Mouse (Mus musculus): ENCODE results near the gene Azin2. TPM values are rescaled to one million over a fixed set of nuclear protein-coding genes. Genes with fewer than 3 reads are reported as not detected.

Azin2 gene
- polyA plus RNA-seq, 1 experiment, result 12.5 TPM

DNA sequence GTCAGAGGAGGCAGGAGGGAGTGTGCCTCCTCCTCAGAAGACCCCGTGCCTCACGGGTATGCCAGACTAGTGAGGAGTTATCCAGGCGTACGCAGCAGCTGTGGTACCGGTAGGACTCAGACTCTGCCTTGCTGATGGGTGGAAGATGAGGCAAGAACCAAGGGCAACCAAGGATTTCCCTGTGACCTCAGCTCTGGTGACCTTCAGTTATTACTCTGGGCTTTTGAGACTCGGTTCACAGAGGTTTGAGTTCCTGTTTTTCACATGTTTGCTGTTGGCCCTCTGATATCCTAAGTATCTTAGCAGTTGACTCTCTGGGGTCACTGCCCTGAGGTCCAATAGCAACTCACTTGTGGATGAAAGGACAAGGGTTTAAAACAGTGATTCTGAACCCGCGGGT, 41.5 kb upstream of the Azin2 start:
- TF ChIP-seq MYOD1 (IDR thresholded peaks at IDR 0.05; ENCODE audit: control insufficient read depth, insufficient read length, low read depth), result no peak
- TF ChIP-seq CEBPB (IDR thresholded peaks at IDR 0.05; ENCODE audit: low read depth), result no peak
- TF ChIP-seq MYOG (IDR thresholded peaks at IDR 0.05; ENCODE audit: control insufficient read depth, extremely low read depth, insufficient read length), result no peak
- no peak for TF ChIP-seq CTCF (IDR thresholded peaks at IDR 0.05; ENCODE audit: control insufficient read depth, insufficient read depth, insufficient read length)
- TF ChIP-seq FOSL1 (IDR thresholded peaks at IDR 0.05; ENCODE audit: insufficient read depth, low read length, poor library complexity, severe bottlenecking), result no peak
- TF ChIP-seq MAX (IDR thresholded peaks at IDR 0.05), result no peak
- TF ChIP-seq USF1 (IDR thresholded peaks at IDR 0.05; ENCODE audit: low read depth), result no peak

GRCm38 (mm10) chr4:129000786-129001185, 38.5 kb upstream of the Azin2 start:
- Histone ChIP-seq H3K27me3 (ENCODE audit: control insufficient read depth, insufficient read depth, insufficient read length) (no peaks in the 10 kb centered on the region), H3K4me3 (ENCODE audit: insufficient read depth, poor library complexity, severe bottlenecking) (no peak overlapping the region), H3K36me3 (ENCODE audit: control insufficient read depth, insufficient read depth) (peaks cover 90% of the 10 kb centered on the region), H3K79me2 (ENCODE audit: control insufficient read depth, insufficient read depth) (peaks cover 67% of the 10 kb centered on the region), H3ac (ENCODE audit: control insufficient read depth, insufficient read length, low read depth) (no peak overlapping the region), H3K79me3 (ENCODE audit: low read depth) (peaks cover 47% of the 10 kb centered on the region)
- TF ChIP-seq MYOD1 (IDR thresholded peaks at IDR 0.05; ENCODE audit: control insufficient read depth, insufficient read length, low read depth), result no peak

More for the DNA sequence above, 41.5 kb upstream of the Azin2 start:
- Histone ChIP-seq H3K4me3 (ENCODE audit: insufficient read depth, poor library complexity, severe bottlenecking) (no peak overlapping the region), H3K79me3 (ENCODE audit: low read depth) (peaks cover 20% of the 10 kb centered on the region), H3K27me3 (ENCODE audit: control insufficient read depth, insufficient read depth, insufficient read length) (no peaks in the 10 kb centered on the region), H3ac (ENCODE audit: control insufficient read depth, insufficient read length, low read depth) (no peak overlapping the region), H3K79me2 (ENCODE audit: control insufficient read depth, insufficient read depth) (peaks cover 51% of the 10 kb centered on the region), H3K36me3 (ENCODE audit: control insufficient read depth, insufficient read depth) (peaks cover 93% of the 10 kb centered on the region)

DNA sequence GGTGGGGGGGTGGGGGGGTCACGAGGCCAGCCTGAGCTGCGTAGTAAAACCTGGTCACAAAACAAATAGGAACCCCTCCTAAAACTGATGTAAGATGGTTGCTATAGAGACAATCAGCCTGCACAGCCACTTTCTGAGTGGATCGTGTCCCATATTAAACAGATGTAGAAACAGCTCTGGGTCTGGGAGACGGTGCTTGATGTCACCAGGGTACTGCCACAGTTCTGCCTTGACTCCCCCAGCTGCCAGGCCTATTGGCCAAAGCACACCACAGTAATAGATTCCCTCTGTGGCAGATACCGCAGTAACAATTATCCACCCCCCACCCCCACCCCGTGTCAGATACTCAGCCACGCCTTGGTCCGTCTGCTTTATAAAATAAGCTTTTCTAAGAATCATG, 36.2 kb upstream of the Azin2 start:
- Histone ChIP-seq H3ac (ENCODE audit: control insufficient read depth, insufficient read length, low read depth) (no peak overlapping the region), H3K27me3 (ENCODE audit: control insufficient read depth, insufficient read depth, insufficient read length) (no peaks in the 10 kb centered on the region), H3K36me3 (ENCODE audit: control insufficient read depth, insufficient read depth) (peaks cover 85% of the 10 kb centered on the region), H3K4me3 (ENCODE audit: insufficient read depth, poor library complexity, severe bottlenecking) (no peak overlapping the region), H3K79me3 (ENCODE audit: low read depth) (peaks cover 66% of the 10 kb centered on the region), H3K79me2 (ENCODE audit: control insufficient read depth, insufficient read depth) (peaks cover 86% of the 10 kb centered on the region)
- TF ChIP-seq FOSL1 (IDR thresholded peaks at IDR 0.05; ENCODE audit: insufficient read depth, low read length, poor library complexity, severe bottlenecking), result no peak

GRCm38 (mm10) chr4:128997258-128997657, 35.0 kb upstream of the Azin2 start:
- Histone ChIP-seq H3ac (ENCODE audit: control insufficient read depth, insufficient read length, low read depth) (no peak overlapping the region), H3K36me3 (ENCODE audit: control insufficient read depth, insufficient read depth) (peaks cover 74% of the 10 kb centered on the region), H3K4me3 (ENCODE audit: insufficient read depth, poor library complexity, severe bottlenecking) (no peak overlapping the region), H3K79me2 (ENCODE audit: control insufficient read depth, insufficient read depth) (peaks cover 89% of the 10 kb centered on the region), H3K79me3 (ENCODE audit: low read depth) (peaks cover 68% of the 10 kb centered on the region), H3K27me3 (ENCODE audit: control insufficient read depth, insufficient read depth, insufficient read length) (no peaks in the 10 kb centered on the region)
- no peak for TF ChIP-seq MYOD1 (IDR thresholded peaks at IDR 0.05; ENCODE audit: control insufficient read depth, insufficient read length, low read depth)
- TF ChIP-seq MAX (IDR thresholded peaks at IDR 0.05), result no peak
- no peak for TF ChIP-seq FOSL1 (IDR thresholded peaks at IDR 0.05; ENCODE audit: insufficient read depth, low read length, poor library complexity, severe bottlenecking)
- TF ChIP-seq CTCF (IDR thresholded peaks at IDR 0.05; ENCODE audit: control insufficient read depth, insufficient read depth, insufficient read length), result no peak
- no peak for TF ChIP-seq MYOG (IDR thresholded peaks at IDR 0.05; ENCODE audit: control insufficient read depth, extremely low read depth, insufficient read length)
- TF ChIP-seq USF1 (IDR thresholded peaks at IDR 0.05; ENCODE audit: low read depth), result no peak
- TF ChIP-seq CEBPB (IDR thresholded peaks at IDR 0.05; ENCODE audit: low read depth), result no peak

GRCm38 (mm10) chr4:128995238-128995637, 33.0 kb upstream of the Azin2 start:
- Histone ChIP-seq H3K27me3 (ENCODE audit: control insufficient read depth, insufficient read depth, insufficient read length) (no peaks in the 10 kb centered on the region), H3K4me3 (ENCODE audit: insufficient read depth, poor library complexity, severe bottlenecking) (no peak overlapping the region), H3ac (ENCODE audit: control insufficient read depth, insufficient read length, low read depth) (no peak overlapping the region), H3K79me3 (ENCODE audit: low read depth) (peaks cover 63% of the 10 kb centered on the region), H3K36me3 (ENCODE audit: control insufficient read depth, insufficient read depth) (peaks cover 54% of the 10 kb centered on the region), H3K79me2 (ENCODE audit: control insufficient read depth, insufficient read depth) (peaks cover 72% of the 10 kb centered on the region)
- no peak for TF ChIP-seq FOSL1 (IDR thresholded peaks at IDR 0.05; ENCODE audit: insufficient read depth, low read length, poor library complexity, severe bottlenecking)

- TF ChIP-seq MYOG (IDR thresholded peaks at IDR 0.05; ENCODE audit: control insufficient read depth, extremely low read depth, insufficient read length) (no peak), MAX (IDR thresholded peaks at IDR 0.05) (no peak), CEBPB (IDR thresholded peaks at IDR 0.05; ENCODE audit: low read depth) (no peak), FOSL1 (IDR thresholded peaks at IDR 0.05; ENCODE audit: insufficient read depth, low read length, poor library complexity, severe bottlenecking) (no peak), USF1 (IDR thresholded peaks at IDR 0.05; ENCODE audit: low read depth) (no peak), MYOD1 (IDR thresholded peaks at IDR 0.05; ENCODE audit: control insufficient read depth, insufficient read length, low read depth) (no peak), CTCF (IDR thresholded peaks at IDR 0.05; ENCODE audit: control insufficient read depth, insufficient read depth, insufficient read length) (no peak)
- no peaks in the 10 kb centered on the region for H3K27me3 ChIP-seq (ENCODE audit: control insufficient read depth, insufficient read depth, insufficient read length)
Observed at GRCm38 (mm10) chr4:128993675-128994074, 31.4 kb upstream of the Azin2 start.

More at GRCm38 (mm10) chr4:128993675-128994074, 31.4 kb upstream of the Azin2 start:
- Histone ChIP-seq H3ac (ENCODE audit: control insufficient read depth, insufficient read length, low read depth) (peak overlapping the region; percentile 93), H3K79me3 (ENCODE audit: low read depth) (peaks cover 54% of the 10 kb centered on the region), H3K79me2 (ENCODE audit: control insufficient read depth, insufficient read depth) (peaks cover 56% of the 10 kb centered on the region), H3K4me3 (ENCODE audit: insufficient read depth, poor library complexity, severe bottlenecking) (peak overlapping the region; percentile 84), H3K36me3 (ENCODE audit: control insufficient read depth, insufficient read depth) (peaks cover 38% of the 10 kb centered on the region)
